Mouse (Mus musculus) brown adipose tissue, adult 24 weeks (tissue): ENCODE results near the gene Klra10. TPM values are rescaled to one million over a fixed set of nuclear protein-coding genes. Genes with fewer than 3 reads are reported as not detected.
"Not testable (repeated sequence)": the region's sequence is repeated elsewhere in the genome, so short reads cannot be mapped to it uniquely, and the experiment has no call there.

Experiments
- H3K27ac ChIP-seq: fragments of 200-500 bp; replicated peaks from 2 replicates; pipeline ENCODE4 v1.5.1; 2012; ENCODE audit warnings: low read depth, mild to moderate bottlenecking, low read length
- H3K4me1 ChIP-seq: fragments of 200-500 bp; 2 replicates; pipeline ENCODE4 v1.6.1; 2012; ENCODE audit warnings: low read length, mixed read lengths; ENCODE audit not compliant: control insufficient read depth, insufficient read depth, insufficient read length
- H3K4me3 ChIP-seq: fragments of 200-500 bp; 2 replicates; pipeline ENCODE4 v1.5.1; 2012; ENCODE audit warnings: low read depth, mild to moderate bottlenecking, low read length, moderate library complexity; ENCODE audit not compliant: insufficient read depth
- polyA plus RNA-seq: library from polyadenylated mRNA; stranded (reverse); fragments of >200 nt; gene quantifications from 2 replicates; pipeline ENCODE4 v1.2.4, GENCODE M21; 2012; ENCODE audit not compliant: missing spikeins, insufficient read depth, insufficient read length

Klra10 gene
- polyA plus RNA-seq: not detected in 2 replicates

DNA sequence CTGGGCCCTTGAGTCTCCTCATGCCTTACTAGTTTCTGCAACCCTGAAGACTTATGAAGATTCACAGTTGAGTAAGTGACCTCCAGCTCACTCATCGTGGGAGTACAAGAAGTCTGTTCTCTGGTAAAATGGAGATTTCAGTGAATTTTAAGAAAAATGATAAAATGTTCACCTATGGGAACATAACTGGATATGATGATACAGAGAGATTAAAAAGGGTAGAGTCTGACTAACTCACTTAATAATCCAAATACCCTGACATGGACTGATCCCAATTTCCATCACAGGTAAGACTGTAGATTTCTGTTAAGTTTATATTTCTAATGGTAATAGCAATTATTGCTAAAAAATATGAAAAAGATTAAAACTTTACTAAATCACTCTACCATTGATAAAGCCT lies at the start of gene Klra10:
Klra10 (minus strand) TSS at position 101 of the 400 bp plus-strand sequence.
- not testable (repeated sequence) for H3K4me1 ChIP-seq, H3K27ac ChIP-seq, H3K4me3 ChIP-seq

DNA sequence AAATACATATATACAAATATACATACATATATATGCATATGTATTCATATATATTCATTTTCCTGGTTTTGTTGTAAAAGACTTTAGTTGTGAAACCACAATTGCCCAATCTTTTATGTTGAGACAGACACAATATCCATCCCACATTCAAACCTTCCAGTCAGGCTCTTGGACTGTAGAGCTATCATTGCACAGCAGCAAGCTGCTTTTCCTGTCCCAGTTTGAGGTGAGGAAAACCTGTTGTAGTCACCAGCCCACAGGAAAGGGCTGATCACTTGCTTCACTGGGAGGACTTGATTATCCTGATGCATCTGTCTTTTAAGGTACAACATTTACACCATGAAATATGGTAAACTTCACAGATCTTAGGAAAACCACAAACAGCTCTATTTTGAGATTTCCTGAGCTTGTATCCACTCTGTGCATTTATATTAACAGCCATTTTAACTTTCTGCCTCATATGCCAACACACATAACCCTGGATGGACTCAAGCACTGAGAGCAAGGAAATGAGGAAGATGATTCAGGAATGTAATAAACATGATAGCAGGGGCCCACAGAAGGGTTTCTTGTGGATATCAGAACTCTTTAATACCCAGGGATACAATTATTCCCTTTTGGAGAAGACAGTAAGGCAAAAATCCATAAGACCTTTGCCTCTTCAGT lies 6.4 kb upstream of the Klra10 start:
- Histone ChIP-seq H3K4me3 (no peak overlapping the region), H3K27ac (no peak overlapping the region), H3K4me1 (no peaks in the 10 kb centered on the region)

DNA sequence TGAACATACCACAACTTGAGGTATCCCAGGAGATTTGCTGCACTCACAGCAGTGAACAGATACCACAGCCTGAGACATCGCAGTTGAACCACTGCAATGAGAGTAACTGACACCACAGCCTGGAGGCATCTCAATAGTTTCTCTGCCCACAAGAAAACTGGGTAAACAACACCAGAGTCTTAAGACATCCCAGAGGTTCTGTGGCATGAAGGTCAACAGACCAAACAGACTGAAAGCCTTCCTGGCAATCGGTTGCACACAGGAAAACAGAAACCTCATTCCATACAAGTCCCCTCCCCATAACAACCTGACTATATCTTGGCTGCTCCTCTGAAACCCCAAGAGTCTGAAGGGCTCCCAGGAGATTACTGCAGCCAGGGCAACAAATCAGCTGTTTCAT lies 26.4 kb downstream of the Klra10 start:
- H3K4me3 ChIP-seq: no peak overlapping the region
- no peak overlapping the region for H3K27ac ChIP-seq
- H3K4me1 ChIP-seq: no peaks in the 10 kb centered on the region

DNA sequence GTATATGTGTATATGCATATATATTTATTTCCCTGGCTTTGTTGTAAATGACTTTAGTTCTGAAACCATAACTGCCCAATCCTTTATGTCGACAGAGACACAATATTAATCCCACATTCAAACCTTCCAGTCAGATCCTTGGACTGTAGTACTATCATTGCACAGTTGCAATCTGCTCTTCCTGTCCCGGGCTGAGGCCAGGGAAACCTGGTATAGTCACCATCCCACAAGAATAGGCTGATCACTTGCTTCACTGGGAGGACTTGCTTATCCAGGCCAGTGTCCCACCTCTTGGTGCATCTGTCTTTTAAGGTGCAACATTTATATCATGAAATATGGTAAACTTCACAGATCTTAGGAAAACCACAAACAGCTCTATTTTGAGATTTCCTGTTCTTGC lies 44.2 kb downstream of the Klra10 start:
- Histone ChIP-seq H3K4me1 (no peaks in the 10 kb centered on the region), H3K4me3 (no peak overlapping the region), H3K27ac (no peak overlapping the region)

DNA sequence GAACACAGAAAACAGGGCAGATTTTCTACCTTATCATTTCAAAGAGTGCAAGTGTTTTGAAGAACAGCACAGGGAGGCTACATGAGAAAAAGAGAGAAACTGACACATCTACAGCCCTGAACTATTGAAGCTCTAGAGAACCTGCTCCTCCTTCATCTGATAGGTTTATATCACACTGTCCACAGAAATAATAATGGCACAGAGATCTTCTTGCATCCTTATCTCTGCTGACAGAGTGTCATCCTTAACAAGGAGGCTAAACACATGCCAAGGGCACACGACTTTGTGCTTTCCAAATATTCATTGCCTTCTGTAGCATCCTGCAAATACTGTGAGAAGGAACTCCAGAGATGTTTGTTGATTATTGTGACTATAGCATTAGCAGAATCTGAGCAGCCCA lies 45.1 kb downstream of the Klra10 start:
- no peak overlapping the region for H3K27ac ChIP-seq
- no peaks in the 10 kb centered on the region for H3K4me1 ChIP-seq
- no peak overlapping the region for H3K4me3 ChIP-seq

DNA sequence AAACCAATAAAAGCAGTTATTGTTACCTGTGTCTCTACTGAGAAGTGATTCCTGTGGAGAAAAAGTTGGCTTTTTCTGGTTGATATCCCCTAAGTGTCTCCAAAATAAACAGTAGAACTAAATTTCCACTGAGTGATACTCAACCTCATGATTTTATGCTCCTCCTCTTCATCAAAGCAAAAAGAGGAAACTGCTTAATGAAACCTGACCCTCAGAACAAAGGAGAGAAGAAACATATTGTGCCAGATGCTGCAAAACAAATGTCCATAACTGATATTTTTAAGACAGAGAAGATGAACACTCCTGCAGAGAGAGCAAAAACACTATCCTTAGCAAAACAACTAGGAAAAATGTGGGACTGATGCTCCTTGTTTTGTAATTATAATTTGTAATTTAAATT lies 48.5 kb downstream of the Klra10 start, which contains the start of gene Klra7:
Klra7 (minus strand) TSS at position 101 of the 400 bp plus-strand sequence.
- Histone ChIP-seq H3K27ac (no peak within 1 kb of the TSS), H3K4me1 (no peaks in the 10 kb centered on the region), H3K4me3 (no peak within 1 kb of the TSS)

Other genes starting within 250 kb of the Klra10 start
- gene Klra4, start 214.7 kb downstream of the Klra10 start, polyA plus RNA-seq: not detected in 2 replicates
- gene Klra8, start 152.0 kb downstream of the Klra10 start, polyA plus RNA-seq: not detected in 2 replicates
- not detected in 2 replicates for gene Klra9, start 88.8 kb downstream of the Klra10 start, polyA plus RNA-seq
- gene Klra7, start 48.6 kb downstream of the Klra10 start, polyA plus RNA-seq: not detected in 2 replicates
- gene Klra3, start 55.6 kb upstream of the Klra10 start, polyA plus RNA-seq: 1.2 TPM in 1 of 2 replicates, not detected in the other
- gene Klra1, start 104.9 kb upstream of the Klra10 start, polyA plus RNA-seq: not detected in 2 replicates